Mouse (Mus musculus) spleen, adult 2 months (tissue): Measurements from ENCODE around the gene Il6ra. TPM values are rescaled to one million over a fixed set of nuclear protein-coding genes. Genes with fewer than 3 reads are reported as not detected.

Experiments
- DNase-seq, 2 experiments: peaks; one replicate each; pipeline versions ENCODE4 v3.0.0 to v3.0.0-alpha.2; 2012 to 2021; ENCODE audit warnings: low spot score in 2 of 2, low read depth in 1 of 2
- H3K27ac ChIP-seq: fragments of 200-500 bp; 2 replicates; pipeline ENCODE4 v1.5.1; 2012; ENCODE audit warnings: low read length, inconsistent platforms; ENCODE audit not compliant: insufficient read depth
- H3K27me3 ChIP-seq: fragments of 200-500 bp; 2 replicates; pipeline ENCODE4 v1.6.1; 2012; ENCODE audit warnings: mild to moderate bottlenecking, moderate library complexity, low read length, inconsistent platforms; ENCODE audit not compliant: control insufficient read depth, insufficient read depth
- H3K36me3 ChIP-seq: fragments of 200-500 bp; 2 replicates; pipeline ENCODE4 v1.6.1; 2012; ENCODE audit warnings: mild to moderate bottlenecking, low read length, inconsistent platforms; ENCODE audit not compliant: control insufficient read depth, insufficient read depth
- H3K4me1 ChIP-seq: fragments of 200-500 bp; 2 replicates; pipeline ENCODE4 v1.6.1; 2011; ENCODE audit warnings: inconsistent platforms; ENCODE audit not compliant: control insufficient read depth, insufficient read depth, insufficient read length
- H3K4me3 ChIP-seq: fragments of 200-500 bp; 2 replicates; pipeline ENCODE4 v1.5.1; 2011; ENCODE audit warnings: mild to moderate bottlenecking, inconsistent platforms; ENCODE audit not compliant: insufficient read depth, insufficient read length; ENCODE audit errors: extremely low read depth
- CTCF ChIP-seq: fragments of 200-500 bp; IDR thresholded peaks from 2 replicates; pipeline ENCODE4 v1.5.1; 2011; ENCODE audit warnings: mild to moderate bottlenecking, inconsistent platforms; ENCODE audit not compliant: insufficient read depth, insufficient read length, insufficient replicate concordance; ENCODE audit errors: extremely low read depth
- POLR2A ChIP-seq: fragments of 200-500 bp; IDR thresholded peaks from 2 replicates; pipeline ENCODE4 v1.6.1; 2011; ENCODE audit warnings: low read depth, low read length, inconsistent platforms
- WGBS: fragments of 180-500 bp; shearing (Covaris S2); methylation state at CpG from one replicate; pipeline ENCODE4 v1.1.7; 2018; 5-methylcytosine and 5-hydroxymethylcytosine counted together
- polyA plus RNA-seq: library from polyadenylated mRNA; depleted of rRNA; stranded (reverse); fragments of >200 nt; gene quantifications from 2 replicates; pipeline ENCODE4 v1.2.3, GENCODE M21; 2012

Il6ra gene
- polyA plus RNA-seq, 1 experiment = 21.4 TPM

DNA sequence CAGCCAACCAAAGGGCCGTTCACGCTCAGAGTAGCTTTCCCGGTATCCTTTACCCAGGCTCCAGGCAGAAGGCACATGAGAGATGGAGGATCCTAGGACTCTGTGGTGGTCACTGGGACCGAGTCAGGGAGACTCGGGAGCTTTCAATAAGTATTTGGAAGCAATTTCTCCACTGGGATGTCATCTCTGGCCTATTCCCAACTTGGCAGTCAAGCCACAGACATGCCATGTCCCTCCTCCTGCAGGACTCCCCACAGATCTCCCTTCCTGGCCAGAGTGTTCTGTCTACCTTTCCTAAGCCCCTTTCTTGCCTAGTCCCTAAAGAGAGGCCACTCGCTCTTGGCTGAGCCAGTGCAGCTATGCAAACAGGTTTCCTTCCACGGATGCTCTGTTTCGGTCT, 35.9 kb downstream of the Il6ra start:
- TF ChIP-seq CTCF (no peak), POLR2A (no peak)
- 92% methylated on average over 8 of the region's 8 CpGs for WGBS
- DNase-seq = no peak
- Histone ChIP-seq H3K4me1 (peaks cover 6% of the 10 kb centered on the region; the same call in 1 of the 2 replicates), H3K27me3 (no peaks in the 10 kb centered on the region), H3K36me3 (peaks cover 9% of the 10 kb centered on the region; the same call in 1 of the 2 replicates), H3K27ac (peak overlapping the region; percentile 26), H3K4me3 (no peak overlapping the region)

DNA sequence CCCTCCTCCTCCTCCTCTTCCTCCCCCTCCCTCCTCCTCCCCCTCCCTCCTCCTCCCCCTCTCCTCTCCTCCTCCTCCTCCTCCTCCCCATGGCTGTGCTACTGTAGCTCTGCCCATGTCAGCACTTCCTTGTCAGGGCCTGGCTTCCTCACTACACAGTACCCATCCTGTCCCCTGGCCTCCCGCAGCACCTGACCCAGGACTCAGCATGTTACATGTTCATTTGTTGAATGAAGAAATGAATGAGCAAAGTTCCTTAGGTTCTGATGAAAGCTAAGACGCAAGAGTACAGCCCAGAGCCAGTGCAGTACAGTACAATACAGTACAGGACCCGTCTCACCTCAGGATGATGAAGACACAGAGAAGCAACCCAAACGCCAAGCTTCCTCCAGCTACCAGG, 36.5 kb downstream of the Il6ra start:
- Histone ChIP-seq H3K4me3 (no peak overlapping the region), H3K27me3 (no peaks in the 10 kb centered on the region), H3K27ac (peak overlapping the region; percentile 26), H3K36me3 (peaks cover 9% of the 10 kb centered on the region; the same call in 1 of the 2 replicates), H3K4me1 (peaks cover 8% of the 10 kb centered on the region; the same call in 1 of the 2 replicates)
- 75% methylated on average over 4 of the region's 4 CpGs for WGBS
- no peak for TF ChIP-seq CTCF
- TF ChIP-seq POLR2A = no peak
- DNase-seq = no peak

DNA sequence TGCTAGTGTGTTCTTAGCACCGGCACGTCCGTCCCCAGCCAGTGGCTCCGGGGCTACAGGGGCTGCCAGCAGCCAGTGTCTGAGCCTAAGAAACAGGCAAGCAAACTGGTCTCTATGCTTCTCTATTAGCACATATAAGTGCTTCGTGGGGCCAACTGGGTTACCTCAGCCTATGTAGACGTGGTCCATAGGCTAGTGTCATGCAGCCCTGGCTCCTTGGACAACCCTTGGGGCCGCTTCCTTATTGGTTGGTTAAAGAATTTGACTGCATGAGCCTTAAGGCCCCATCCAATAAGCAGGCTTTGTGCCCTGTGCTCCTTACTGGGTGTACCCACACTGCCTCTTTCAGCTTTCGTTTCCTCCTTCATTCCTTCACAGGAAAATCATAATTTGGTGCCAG, 37.2 kb downstream of the Il6ra start:
- WGBS = 82% methylated on average over 8 of the region's 8 CpGs
- Histone ChIP-seq H3K27me3 (no peaks in the 10 kb centered on the region), H3K36me3 (peaks cover 7% of the 10 kb centered on the region; the same call in 1 of the 2 replicates), H3K27ac (peak overlapping the region; percentile 60), H3K4me1 (peaks cover 9% of the 10 kb centered on the region; the same call in 1 of the 2 replicates), H3K4me3 (no peak overlapping the region)
- TF ChIP-seq POLR2A = no peak
- no peak for TF ChIP-seq CTCF
- no peak for DNase-seq

DNA sequence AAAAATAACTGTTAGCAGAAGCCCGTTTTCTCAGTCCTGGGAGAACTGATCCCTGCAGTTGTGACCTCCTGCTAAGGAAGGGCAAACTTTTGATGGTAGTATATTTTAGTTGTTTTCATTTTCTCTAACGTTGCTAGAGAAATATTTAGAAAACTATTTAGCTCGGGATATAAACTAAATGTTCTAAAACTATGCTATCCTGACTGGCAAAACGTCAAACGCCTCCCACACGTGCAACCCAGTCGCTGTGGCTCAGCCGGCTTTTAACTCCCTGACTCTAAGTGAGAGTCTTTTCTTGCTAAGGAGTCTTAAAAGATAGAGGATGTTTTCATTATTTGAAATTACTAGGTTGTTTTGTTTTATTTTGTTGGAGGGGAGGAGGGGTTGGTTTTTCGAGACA, 38.0 kb downstream of the Il6ra start:
- Histone ChIP-seq H3K27me3 (no peaks in the 10 kb centered on the region), H3K4me3 (no peak overlapping the region), H3K4me1 (peaks cover 15% of the 10 kb centered on the region; the same call in 1 of the 2 replicates), H3K36me3 (peaks cover 7% of the 10 kb centered on the region; the same call in 1 of the 2 replicates), H3K27ac (peak overlapping the region; percentile 21; the same call in 1 of the 2 replicates)
- TF ChIP-seq CTCF (no peak), POLR2A (no peak)
- WGBS = 86% methylated on average over 9 of the region's 9 CpGs
- no peak for DNase-seq

DNA sequence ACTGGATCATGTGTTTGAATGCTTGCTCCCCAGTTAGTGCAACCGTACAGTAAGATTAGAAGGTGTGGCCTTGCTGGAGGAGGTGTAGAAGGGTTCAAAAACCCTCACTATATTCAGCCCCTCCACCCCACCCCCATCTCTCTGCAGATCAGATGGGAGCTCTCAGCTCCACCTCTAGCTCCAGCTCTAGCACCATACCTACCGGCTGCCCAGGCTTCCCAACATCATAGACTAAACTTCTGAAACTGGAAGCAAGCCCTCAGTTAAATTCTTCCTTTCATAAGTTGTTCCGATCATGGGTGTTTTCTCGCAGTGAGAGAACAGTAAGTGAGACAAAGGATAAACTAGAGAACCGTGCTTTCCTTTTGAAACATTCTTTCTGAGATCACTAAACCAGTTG, 38.9 kb downstream of the Il6ra start:
- H3K36me3 ChIP-seq = peaks cover 7% of the 10 kb centered on the region; the same call in 1 of the 2 replicates
- H3K4me1 ChIP-seq = peaks cover 20% of the 10 kb centered on the region; the same call in 1 of the 2 replicates
- 0 out of 2 replicates have a peak overlapping the region, but pooled peaks have one; percentile 21 for H3K27ac ChIP-seq
- no peak for DNase-seq
- no peak overlapping the region for H3K4me3 ChIP-seq
- H3K27me3 ChIP-seq = no peaks in the 10 kb centered on the region
- no peak for TF ChIP-seq CTCF
- TF ChIP-seq POLR2A = no peak
- WGBS = 75% methylated on average over 5 of the region's 5 CpGs

DNA sequence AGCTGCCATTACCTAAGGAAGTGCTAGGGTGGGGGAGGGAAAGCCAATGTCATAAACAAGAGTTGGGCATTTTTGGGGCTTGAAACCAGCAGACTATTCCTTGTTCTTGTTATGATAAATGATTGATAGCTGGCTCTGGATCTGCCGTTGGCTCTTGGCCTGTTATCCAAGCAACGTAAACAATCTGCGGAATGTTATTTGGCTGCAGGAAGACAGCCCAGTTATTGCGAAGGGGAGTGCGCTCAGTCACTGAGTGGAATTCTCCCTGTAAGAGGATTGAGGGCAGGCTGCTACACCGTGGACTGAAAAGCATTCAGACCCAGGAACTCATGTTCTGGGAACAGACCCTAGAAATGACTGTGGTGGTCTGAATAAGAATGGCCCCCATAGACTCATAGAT, 40.3 kb downstream of the Il6ra start:
- peak overlapping the region; percentile 82 for H3K27ac ChIP-seq
- TF ChIP-seq POLR2A (no peak), CTCF (no peak)
- no peaks in the 10 kb centered on the region for H3K27me3 ChIP-seq
- peaks cover 21% of the 10 kb centered on the region; the same call in 1 of the 2 replicates for H3K4me1 ChIP-seq
- 90% methylated on average over 6 of the region's 6 CpGs for WGBS
- no peaks in the 10 kb centered on the region for H3K36me3 ChIP-seq
- DNase-seq = no peak
- H3K4me3 ChIP-seq = no peak overlapping the region

DNA sequence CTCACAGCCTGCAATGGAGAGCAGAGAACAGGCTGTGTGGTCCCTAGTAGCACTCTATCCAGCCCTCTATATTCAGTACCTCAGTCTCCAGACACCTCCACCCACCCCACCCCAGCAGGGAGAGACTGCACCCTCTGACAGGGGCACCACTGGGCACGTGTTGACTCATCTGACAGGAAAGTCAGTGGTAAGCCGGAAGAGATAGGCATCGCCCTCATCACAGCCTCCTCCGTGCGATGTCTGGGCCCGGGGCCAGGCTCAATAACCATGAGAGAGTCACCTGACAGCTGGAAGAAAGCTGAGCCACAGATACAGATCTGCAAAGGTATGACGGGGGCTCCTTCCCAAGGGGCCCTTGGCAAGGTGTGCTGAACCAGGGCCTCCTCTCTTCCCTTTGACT, 40.8 kb downstream of the Il6ra start:
- peaks cover 18% of the 10 kb centered on the region; the same call in 1 of the 2 replicates for H3K4me1 ChIP-seq
- WGBS = 16% methylated on average over 7 of the region's 7 CpGs
- peak overlapping the region; percentile 82 for H3K27ac ChIP-seq
- no peaks in the 10 kb centered on the region for H3K36me3 ChIP-seq
- H3K27me3 ChIP-seq = no peaks in the 10 kb centered on the region
- peak; percentile 59 to 62 for DNase-seq
- TF ChIP-seq CTCF (no peak), POLR2A (no peak)
- H3K4me3 ChIP-seq = no peak overlapping the region
